Mouse (Mus musculus): Measurements from ENCODE around the gene Bag5. TPM values are rescaled to one million over a fixed set of nuclear protein-coding genes. Genes with fewer than 3 reads are reported as not detected.
"Not testable (repeated sequence)": the region's sequence is repeated elsewhere in the genome, so short reads cannot be mapped to it uniquely, and the experiment has no call there.

The Bag5 gene
- polyA plus RNA-seq, 1 experiment from 2014 or later, result 36.2 TPM

DNA sequence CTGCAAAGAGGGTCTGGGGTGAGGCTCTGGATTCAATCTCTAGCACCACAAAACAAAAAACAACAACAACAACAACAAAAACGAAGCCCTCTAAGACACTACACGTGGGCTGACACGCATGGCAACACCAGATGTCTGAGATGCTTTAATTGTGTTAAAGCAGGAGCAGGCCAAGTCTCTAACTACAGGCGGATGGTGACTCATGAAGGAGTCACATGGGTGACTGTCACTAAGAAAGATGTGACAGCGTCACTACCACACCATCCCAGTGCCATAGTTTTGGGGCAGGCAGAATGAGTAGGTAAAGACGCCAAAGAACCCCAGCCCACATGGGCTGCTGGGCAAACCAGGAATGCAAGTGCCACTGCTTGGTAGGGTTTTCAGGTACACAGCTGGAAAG is 39.4 kb upstream of the Bag5 start:
- H3K36me3 ChIP-seq, result no peaks in the 10 kb centered on the region
- no peak overlapping the region for H3K4me3 ChIP-seq
- no peaks in the 10 kb centered on the region for H3K27me3 ChIP-seq
- no peak overlapping the region for H3K4me2 ChIP-seq
- H3K9me3 ChIP-seq (replicated peaks), result no peaks in the 10 kb centered on the region
- H3K27ac ChIP-seq, result no peak overlapping the region
- ATAC-seq (replicated peaks; ENCODE audit: insufficient number of reproducible peaks, insufficient read depth, low FRiP score, low read depth), result no peak
- peaks cover 18% of the 10 kb centered on the region for H3K4me1 ChIP-seq (replicated peaks)
- 90% methylated on average over 6 of the region's 6 CpGs for WGBS
- H3K9ac ChIP-seq, result no peak overlapping the region

DNA sequence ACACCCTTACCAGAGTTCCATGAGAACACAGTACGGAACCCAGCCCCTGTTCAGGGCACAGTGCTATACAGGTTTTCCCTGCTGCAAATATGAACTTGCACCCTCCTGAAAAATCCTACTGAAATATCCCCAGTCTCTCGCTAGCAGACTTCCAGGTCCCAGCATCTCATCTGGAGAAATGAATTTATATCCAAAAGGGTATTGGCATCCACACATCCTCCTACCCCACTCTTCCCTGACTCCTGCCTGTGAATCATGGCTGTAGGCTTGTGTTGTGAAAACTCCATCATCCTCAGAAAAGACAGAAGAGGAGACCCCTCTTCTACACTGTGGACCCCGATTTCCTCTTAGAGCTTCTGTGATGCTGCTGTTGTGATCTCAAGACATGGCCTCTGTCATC is 37.7 kb upstream of the Bag5 start:
- no peak overlapping the region for H3K4me3 ChIP-seq
- H3K9ac ChIP-seq, result no peak overlapping the region
- 91% methylated on average over 3 of the region's 3 CpGs for WGBS
- no peak overlapping the region for H3K4me2 ChIP-seq
- H3K27ac ChIP-seq, result no peak overlapping the region
- ATAC-seq (replicated peaks; ENCODE audit: insufficient number of reproducible peaks, insufficient read depth, low FRiP score, low read depth), result no peak
- H3K27me3 ChIP-seq, result no peaks in the 10 kb centered on the region
- H3K9me3 ChIP-seq (replicated peaks), result no peaks in the 10 kb centered on the region
- no peaks in the 10 kb centered on the region for H3K36me3 ChIP-seq
- peaks cover 32% of the 10 kb centered on the region for H3K4me1 ChIP-seq (replicated peaks)

DNA sequence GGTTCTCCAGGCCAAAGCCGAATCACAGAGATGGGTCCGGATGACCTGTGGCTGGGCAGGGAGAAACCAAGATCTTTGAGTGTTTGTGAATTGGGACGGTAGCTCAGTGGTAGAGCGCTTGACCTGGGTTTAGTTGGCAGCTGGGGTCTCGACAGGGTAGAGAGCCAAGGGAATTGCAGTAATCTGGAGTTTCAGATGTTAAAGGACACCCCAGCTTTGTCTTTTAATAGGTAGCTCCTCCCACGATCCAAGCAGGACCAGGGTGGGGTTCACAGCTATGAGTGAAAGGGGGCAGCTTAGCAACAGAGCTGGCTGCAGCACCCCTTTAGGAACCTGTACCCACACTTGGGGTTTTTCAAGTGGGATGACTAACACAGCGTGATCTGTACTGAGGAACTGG is 34.4 kb upstream of the Bag5 start:
- H3K4me2 ChIP-seq, result no peak overlapping the region
- no peak overlapping the region for H3K9ac ChIP-seq
- 75% methylated on average over 7 of the region's 7 CpGs for WGBS
- no peaks in the 10 kb centered on the region for H3K27me3 ChIP-seq
- ATAC-seq (replicated peaks; ENCODE audit: insufficient number of reproducible peaks, insufficient read depth, low FRiP score, low read depth), result no peak
- H3K36me3 ChIP-seq, result no peaks in the 10 kb centered on the region
- no peak overlapping the region for H3K27ac ChIP-seq
- peaks cover 39% of the 10 kb centered on the region for H3K4me1 ChIP-seq (replicated peaks)
- no peaks in the 10 kb centered on the region for H3K9me3 ChIP-seq (replicated peaks)
- no peak overlapping the region for H3K4me3 ChIP-seq

DNA sequence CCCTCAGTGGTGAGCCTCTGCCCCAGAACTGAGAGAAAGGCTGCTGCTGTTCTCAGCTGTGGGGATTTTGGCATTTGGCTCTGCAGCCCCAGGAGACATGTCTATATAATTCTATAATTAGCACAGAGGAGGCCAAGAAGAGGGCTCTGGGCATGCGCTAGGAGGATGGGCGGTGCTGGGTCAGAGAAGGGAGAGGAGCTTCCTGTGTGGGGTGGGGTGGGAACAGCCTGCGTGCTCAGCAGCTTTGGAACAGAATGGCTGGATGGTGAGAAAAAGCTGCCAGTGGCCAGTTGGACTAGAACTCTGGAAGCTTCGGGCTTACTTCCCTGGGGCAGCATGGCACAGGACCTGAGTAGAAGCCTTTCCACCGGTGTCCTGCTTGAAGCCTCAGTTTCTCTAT is 33.0 kb upstream of the Bag5 start:
- no peaks in the 10 kb centered on the region for H3K36me3 ChIP-seq
- H3K9me3 ChIP-seq (replicated peaks), result no peaks in the 10 kb centered on the region
- H3K9ac ChIP-seq, result no peak overlapping the region
- H3K4me1 ChIP-seq (replicated peaks), result peaks cover 42% of the 10 kb centered on the region
- peak; percentile 85 for ATAC-seq (replicated peaks; ENCODE audit: insufficient number of reproducible peaks, insufficient read depth, low FRiP score, low read depth)
- peak overlapping the region; percentile 42 for H3K4me2 ChIP-seq
- 35% methylated on average over 5 of the region's 5 CpGs for WGBS
- H3K27ac ChIP-seq, result peak overlapping the region; percentile 87
- no peaks in the 10 kb centered on the region for H3K27me3 ChIP-seq
- no peak overlapping the region; the same call in 1 of the 2 replicates for H3K4me3 ChIP-seq

GRCm38 (mm10) chr12:111745274-111745673 is 32.2 kb upstream of the Bag5 start:
- no peak overlapping the region for H3K9ac ChIP-seq
- ATAC-seq (replicated peaks; ENCODE audit: insufficient number of reproducible peaks, insufficient read depth, low FRiP score, low read depth), result no peak

GRCm38 (mm10) chr12:111743981-111744423 is 30.9 kb upstream of the Bag5 start:
- Histone ChIP-seq H3K9ac (no peak overlapping the region), H3K4me2 (no peak overlapping the region), H3K27me3 (no peaks in the 10 kb centered on the region), H3K9me3 (replicated peaks) (no peaks in the 10 kb centered on the region), H3K4me3 (no peak overlapping the region), H3K27ac (peak overlapping the region; percentile 43), H3K4me1 (replicated peaks) (peaks cover 37% of the 10 kb centered on the region), H3K36me3 (no peaks in the 10 kb centered on the region)
- ATAC-seq (replicated peaks; ENCODE audit: insufficient number of reproducible peaks, insufficient read depth, low FRiP score, low read depth), result no peak
- 70% methylated on average over 11 of the region's 11 CpGs for WGBS

More at GRCm38 (mm10) chr12:111745274-111745673, 32.2 kb upstream of the Bag5 start:
- H3K36me3 ChIP-seq, result no peaks in the 10 kb centered on the region
- peak overlapping the region; percentile 87 for H3K27ac ChIP-seq
- H3K9me3 ChIP-seq (replicated peaks), result no peaks in the 10 kb centered on the region
- no peaks in the 10 kb centered on the region for H3K27me3 ChIP-seq
- H3K4me3 ChIP-seq, result no peak overlapping the region
- no peak overlapping the region for H3K4me2 ChIP-seq
- H3K4me1 ChIP-seq (replicated peaks), result peaks cover 40% of the 10 kb centered on the region
- WGBS, result 74% methylated on average over 6 of the region's 6 CpGs

DNA sequence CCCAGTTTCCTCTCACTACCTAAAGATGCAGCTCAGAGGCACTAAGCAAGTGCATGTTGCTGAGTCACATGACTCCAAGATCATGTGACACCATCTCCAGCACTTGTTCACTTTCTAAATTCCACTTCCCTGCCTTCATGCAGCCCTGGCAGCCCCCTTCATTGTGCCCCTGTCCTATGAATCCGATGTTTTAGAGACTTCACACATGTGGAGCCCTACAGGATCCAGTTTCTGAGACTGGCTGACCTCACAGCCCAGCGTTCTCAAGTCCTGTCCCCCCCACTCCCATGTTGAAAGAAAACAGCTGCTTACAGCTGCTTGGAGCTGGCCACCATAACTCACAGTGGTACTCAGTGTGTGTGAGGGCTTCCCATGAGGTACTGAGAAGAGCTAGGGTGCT is 30.4 kb upstream of the Bag5 start:
- H3K4me3 ChIP-seq, result no peak overlapping the region
- no peaks in the 10 kb centered on the region for H3K36me3 ChIP-seq
- H3K4me1 ChIP-seq (replicated peaks), result peaks cover 37% of the 10 kb centered on the region
- ATAC-seq (replicated peaks; ENCODE audit: insufficient number of reproducible peaks, insufficient read depth, low FRiP score, low read depth), result no peak
- H3K9ac ChIP-seq, result no peak overlapping the region
- no peaks in the 10 kb centered on the region for H3K27me3 ChIP-seq
- no peaks in the 10 kb centered on the region for H3K9me3 ChIP-seq (replicated peaks)
- H3K4me2 ChIP-seq, result no peak overlapping the region
- 49% methylated on average over 2 of the region's 2 CpGs for WGBS
- H3K27ac ChIP-seq, result peak overlapping the region; percentile 43

DNA sequence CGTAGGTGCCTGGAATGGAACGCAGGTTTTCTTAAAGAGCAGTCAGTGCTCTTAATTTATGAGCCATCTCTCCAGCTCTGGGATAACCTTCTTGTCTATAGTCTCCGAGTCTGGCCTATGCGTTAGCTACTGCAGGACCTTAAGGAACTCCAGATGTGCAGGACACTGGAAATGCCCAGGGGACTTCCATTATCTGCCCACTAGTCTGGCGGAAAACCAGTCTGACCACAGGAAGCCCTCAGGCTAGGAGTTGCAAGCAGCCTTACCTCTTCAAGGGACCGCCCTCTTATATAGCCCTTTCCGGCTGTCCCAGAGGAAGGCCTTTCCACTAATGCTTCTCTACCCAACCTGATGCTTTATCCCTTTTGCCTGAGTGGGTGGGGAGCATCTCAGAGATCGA is 28.3 kb upstream of the Bag5 start:
- no peak overlapping the region for H3K27ac ChIP-seq
- H3K27me3 ChIP-seq, result no peaks in the 10 kb centered on the region
- H3K4me2 ChIP-seq, result no peak overlapping the region
- 61% methylated on average over 8 of the region's 8 CpGs for WGBS
- H3K4me1 ChIP-seq (replicated peaks), result peaks cover 31% of the 10 kb centered on the region
- no peak for ATAC-seq (replicated peaks; ENCODE audit: insufficient number of reproducible peaks, insufficient read depth, low FRiP score, low read depth)
- H3K4me3 ChIP-seq, result no peak overlapping the region
- H3K36me3 ChIP-seq, result no peaks in the 10 kb centered on the region
- H3K9me3 ChIP-seq (replicated peaks), result no peaks in the 10 kb centered on the region
- no peak overlapping the region for H3K9ac ChIP-seq

GRCm38 (mm10) chr12:111738754-111739153 is 25.7 kb upstream of the Bag5 start:
- H3K9ac ChIP-seq, result no peak overlapping the region
- no peak overlapping the region for H3K4me2 ChIP-seq
- H3K4me1 ChIP-seq (replicated peaks), result peaks cover 15% of the 10 kb centered on the region
- no peaks in the 10 kb centered on the region for H3K36me3 ChIP-seq
- H3K27ac ChIP-seq, result no peak overlapping the region
- H3K4me3 ChIP-seq, result no peak overlapping the region
- no peaks in the 10 kb centered on the region for H3K27me3 ChIP-seq
- WGBS, result 31% methylated on average over 3 of the region's 3 CpGs
- ATAC-seq (replicated peaks; ENCODE audit: insufficient number of reproducible peaks, insufficient read depth, low FRiP score, low read depth), result no peak
- no peaks in the 10 kb centered on the region for H3K9me3 ChIP-seq (replicated peaks)

DNA sequence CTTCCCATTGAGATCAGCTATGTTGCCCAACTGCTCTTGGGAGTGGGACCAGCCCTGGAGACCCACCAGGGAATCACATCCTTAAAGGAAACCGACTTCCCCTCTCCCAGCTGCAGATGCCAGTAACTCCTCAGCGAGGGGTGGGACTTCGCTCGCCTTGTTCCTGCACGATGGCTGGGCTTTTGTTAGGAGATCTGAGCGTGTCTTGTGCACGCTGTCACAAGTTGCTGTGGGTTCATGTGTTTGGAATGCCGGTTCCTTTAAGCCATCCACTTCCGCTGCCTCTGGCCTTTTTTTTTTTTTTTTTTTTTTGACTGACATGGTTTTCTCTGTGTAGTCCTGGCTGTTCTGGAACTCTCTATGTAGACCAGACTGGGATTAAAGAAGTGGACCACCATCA is 24.3 kb upstream of the Bag5 start:
- no peak overlapping the region for H3K4me2 ChIP-seq
- no peak overlapping the region for H3K4me3 ChIP-seq
- no peak overlapping the region for H3K27ac ChIP-seq
- no peak overlapping the region for H3K9ac ChIP-seq
- WGBS, result 46% methylated on average over 9 of the region's 9 CpGs
- H3K9me3 ChIP-seq (replicated peaks), result no peaks in the 10 kb centered on the region
- peaks cover 13% of the 10 kb centered on the region for H3K4me1 ChIP-seq (replicated peaks)
- H3K36me3 ChIP-seq, result no peaks in the 10 kb centered on the region
- no peaks in the 10 kb centered on the region for H3K27me3 ChIP-seq
- no peak for ATAC-seq (replicated peaks; ENCODE audit: insufficient number of reproducible peaks, insufficient read depth, low FRiP score, low read depth)

GRCm38 (mm10) chr12:111736676-111737075 is 23.6 kb upstream of the Bag5 start:
- not testable (repeated sequence) for H3K36me3 ChIP-seq; H3K4me2 ChIP-seq; H3K9me3 ChIP-seq (replicated peaks); ATAC-seq (replicated peaks; ENCODE audit: insufficient number of reproducible peaks, insufficient read depth, low FRiP score, low read depth); H3K9ac ChIP-seq; H3K27me3 ChIP-seq; H3K27ac ChIP-seq; H3K4me3 ChIP-seq
- 84% methylated on average over 8 of the region's 8 CpGs for WGBS
- peaks cover 18% of the 10 kb centered on the region for H3K4me1 ChIP-seq (replicated peaks)

DNA sequence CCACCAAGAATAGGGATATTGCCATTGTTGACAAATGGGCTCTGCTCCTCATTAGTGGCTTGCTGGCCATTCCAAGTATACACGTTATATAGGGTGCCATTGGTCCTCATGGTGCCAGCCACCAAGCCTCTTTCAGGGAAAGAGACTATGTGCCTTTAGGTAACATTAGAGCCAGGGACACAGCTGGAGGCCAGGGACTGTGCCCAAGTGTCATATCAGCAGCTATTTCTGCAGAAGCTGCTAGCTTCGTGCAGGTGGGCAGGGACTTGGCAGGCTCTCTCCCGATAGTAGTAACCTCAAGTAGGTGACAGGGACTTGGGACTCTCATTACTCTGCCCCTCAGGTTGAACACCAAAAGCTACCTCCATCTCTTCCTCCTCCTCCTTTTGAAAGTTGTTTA is 21.9 kb upstream of the Bag5 start:
- H3K9me3 ChIP-seq (replicated peaks), result no peaks in the 10 kb centered on the region
- WGBS, result 72% methylated on average over 3 of the region's 3 CpGs
- H3K4me1 ChIP-seq (replicated peaks), result peaks cover 11% of the 10 kb centered on the region
- no peak overlapping the region for H3K27ac ChIP-seq
- H3K4me2 ChIP-seq, result no peak overlapping the region
- no peaks in the 10 kb centered on the region for H3K27me3 ChIP-seq
- ATAC-seq (replicated peaks; ENCODE audit: insufficient number of reproducible peaks, insufficient read depth, low FRiP score, low read depth), result no peak
- no peak overlapping the region for H3K4me3 ChIP-seq
- no peak overlapping the region for H3K9ac ChIP-seq
- H3K36me3 ChIP-seq, result peaks cover 5% of the 10 kb centered on the region; the same call in 1 of the 2 replicates
